Mouse (Mus musculus): Measurements from ENCODE around the gene Sirpa.

The Sirpa gene

GRCm38 (mm10) chr2:129606899-129607298 lies 14.3 kb downstream of the Sirpa start:
- DNase-seq: no peak

GRCm38 (mm10) chr2:129613971-129614370 lies 21.3 kb downstream of the Sirpa start:
- no peak for DNase-seq

GRCm38 (mm10) chr2:129614482-129615185 lies 22.0 kb downstream of the Sirpa start:
- DNase-seq: no peak

- no peak for DNase-seq
These were observed 27.5 kb downstream of the Sirpa start for GRCm38 (mm10) chr2:129620148-129620547.

GRCm38 (mm10) chr2:129620881-129621280 lies 28.2 kb downstream of the Sirpa start:
- no peak for DNase-seq

- no peak for DNase-seq
These were observed 29.2 kb downstream of the Sirpa start for GRCm38 (mm10) chr2:129621654-129622490.

GRCm38 (mm10) chr2:129622918-129623317 lies 30.3 kb downstream of the Sirpa start:
- DNase-seq: no peak

- DNase-seq: no peak
These were observed 31.1 kb downstream of the Sirpa start for GRCm38 (mm10) chr2:129623771-129624170.

- DNase-seq: no peak
These were observed 31.7 kb downstream of the Sirpa start for GRCm38 (mm10) chr2:129624246-129624918.

- DNase-seq: no peak
These were observed 32.3 kb downstream of the Sirpa start for GRCm38 (mm10) chr2:129624956-129625355.

- peak; percentile 51 to 52 for DNase-seq
These were observed 33.2 kb downstream of the Sirpa start for GRCm38 (mm10) chr2:129625845-129626244.

- peak; percentile 37 to 47 for DNase-seq
These were observed 34.0 kb downstream of the Sirpa start for GRCm38 (mm10) chr2:129626621-129627061.

GRCm38 (mm10) chr2:129627133-129627532 lies 34.5 kb downstream of the Sirpa start:
- DNase-seq: no peak

- no peak for DNase-seq
These were observed 35.2 kb downstream of the Sirpa start for GRCm38 (mm10) chr2:129627811-129628210.

GRCm38 (mm10) chr2:129628456-129629185 lies 36.0 kb downstream of the Sirpa start:
- no peak for DNase-seq

GRCm38 (mm10) chr2:129629786-129630531 lies 37.3 kb downstream of the Sirpa start:
- no peak for DNase-seq

GRCm38 (mm10) chr2:129630532-129630886 lies 37.9 kb downstream of the Sirpa start:
- DNase-seq: no peak

- no peak for DNase-seq
These were observed 38.5 kb downstream of the Sirpa start for GRCm38 (mm10) chr2:129630978-129631660.

- DNase-seq: no peak
These were observed 39.7 kb downstream of the Sirpa start for GRCm38 (mm10) chr2:129632324-129632723.

- DNase-seq: peak; percentile 40 to 47
These were observed 40.6 kb downstream of the Sirpa start for GRCm38 (mm10) chr2:129633077-129633732.

GRCm38 (mm10) chr2:129633982-129634381 lies 41.3 kb downstream of the Sirpa start:
- no peak for DNase-seq
